Mouse (Mus musculus): ENCODE data around the gene Agl. TPM values are rescaled to one million over a fixed set of nuclear protein-coding genes. Genes with fewer than 3 reads are reported as not detected.

The Agl gene
- polyA plus RNA-seq, 1 experiment = 1.9 TPM

DNA sequence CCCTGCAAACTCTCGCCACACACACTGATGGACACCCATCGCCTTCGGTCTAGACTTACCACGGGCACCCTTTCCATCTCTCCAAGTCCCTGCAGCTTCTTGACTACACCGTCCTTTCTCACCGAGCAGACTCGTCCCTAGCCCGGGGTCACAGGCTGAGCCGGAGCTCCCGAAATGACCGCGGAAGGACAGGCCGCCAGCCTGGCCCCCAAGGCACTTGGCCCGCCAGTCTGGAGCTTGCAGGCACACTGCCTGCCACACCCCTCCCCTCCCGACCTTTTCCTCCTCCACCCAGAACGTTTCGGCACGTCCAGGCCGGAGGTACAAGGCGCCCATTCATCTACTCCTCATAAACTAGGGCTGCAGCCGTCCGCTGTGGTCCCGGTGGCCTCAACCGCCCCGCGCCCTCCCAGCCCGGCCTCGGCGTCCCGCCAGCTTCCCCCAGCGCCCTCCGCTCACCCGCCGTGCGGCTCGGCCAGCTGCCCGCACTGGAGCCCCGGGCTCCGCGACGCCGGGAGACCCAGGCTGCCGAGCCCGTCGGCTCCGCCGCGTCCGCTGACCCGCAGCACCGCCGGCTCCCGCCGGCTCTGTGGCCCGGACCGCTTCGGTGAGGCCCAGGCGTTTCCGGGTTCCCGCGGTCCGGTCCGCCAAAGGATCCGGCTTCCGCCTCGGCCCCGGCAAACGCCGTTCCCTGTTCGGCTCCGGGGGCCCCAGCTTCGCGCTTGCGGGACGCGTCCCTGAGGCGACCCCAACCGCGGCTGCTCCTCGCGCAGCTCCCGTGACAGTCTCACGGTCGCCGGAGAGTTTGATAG lies 96.1 kb downstream of the Agl start:
- TF ChIP-seq POLR2A (IDR thresholded peaks at IDR 0.05; ENCODE audit: low read depth, low read length) (peak; percentile 65), CTCF (IDR thresholded peaks at IDR 0.05; ENCODE audit: extremely low read depth, insufficient read length, insufficient replicate concordance, low read depth, low read length) (no peak)
- Histone ChIP-seq H3K27me3 (ENCODE audit: control insufficient read depth, insufficient read depth, low read length) (no peaks in the 10 kb centered on the region), H3K27ac (ENCODE audit: insufficient read depth, low read depth, low read length) (peak overlapping the region; percentile 92), H3K4me3 (ENCODE audit: low read depth, low read length) (peak overlapping the region; percentile 72), H3K36me3 (ENCODE audit: control insufficient read depth, insufficient read depth, low read length) (peaks cover 3% of the 10 kb centered on the region), H3K4me1 (ENCODE audit: control insufficient read depth, insufficient read depth, insufficient read length, low read length) (peaks cover 7% of the 10 kb centered on the region; the same call in 1 of the 2 replicates)
- WGBS = under 1% methylated on average over 83 of the region's 85 CpGs

DNA sequence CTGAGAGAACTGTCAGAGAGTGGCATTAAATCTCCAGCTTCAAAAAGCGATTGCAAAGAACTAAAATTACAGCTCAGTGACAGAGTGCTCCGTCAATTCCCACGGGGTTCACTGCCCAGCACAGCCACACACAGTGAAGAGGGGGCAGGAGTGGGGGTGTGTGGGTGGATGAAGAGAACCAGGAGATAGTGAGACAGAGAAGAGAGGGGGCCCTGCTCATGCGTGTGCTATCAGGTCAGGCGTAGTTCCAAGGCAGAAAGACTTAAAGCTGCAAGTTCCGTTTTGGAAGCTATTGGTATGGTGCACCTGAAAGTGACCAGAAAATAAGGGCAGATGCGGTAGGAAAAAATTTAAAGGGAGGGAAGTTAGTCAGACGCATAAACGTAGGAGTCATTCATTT lies 97.0 kb downstream of the Agl start:
- Histone ChIP-seq H3K27me3 (ENCODE audit: control insufficient read depth, insufficient read depth, low read length) (no peaks in the 10 kb centered on the region), H3K4me1 (ENCODE audit: control insufficient read depth, insufficient read depth, insufficient read length, low read length) (peaks cover 7% of the 10 kb centered on the region; the same call in 1 of the 2 replicates), H3K27ac (ENCODE audit: insufficient read depth, low read depth, low read length) (no peak overlapping the region), H3K36me3 (ENCODE audit: control insufficient read depth, insufficient read depth, low read length) (peaks cover 5% of the 10 kb centered on the region), H3K4me3 (ENCODE audit: low read depth, low read length) (peak overlapping the region; percentile 57)
- 9% methylated on average over 9 of the region's 9 CpGs for WGBS
- TF ChIP-seq POLR2A (IDR thresholded peaks at IDR 0.05; ENCODE audit: low read depth, low read length) (no peak), CTCF (IDR thresholded peaks at IDR 0.05; ENCODE audit: extremely low read depth, insufficient read length, insufficient replicate concordance, low read depth, low read length) (no peak)

DNA sequence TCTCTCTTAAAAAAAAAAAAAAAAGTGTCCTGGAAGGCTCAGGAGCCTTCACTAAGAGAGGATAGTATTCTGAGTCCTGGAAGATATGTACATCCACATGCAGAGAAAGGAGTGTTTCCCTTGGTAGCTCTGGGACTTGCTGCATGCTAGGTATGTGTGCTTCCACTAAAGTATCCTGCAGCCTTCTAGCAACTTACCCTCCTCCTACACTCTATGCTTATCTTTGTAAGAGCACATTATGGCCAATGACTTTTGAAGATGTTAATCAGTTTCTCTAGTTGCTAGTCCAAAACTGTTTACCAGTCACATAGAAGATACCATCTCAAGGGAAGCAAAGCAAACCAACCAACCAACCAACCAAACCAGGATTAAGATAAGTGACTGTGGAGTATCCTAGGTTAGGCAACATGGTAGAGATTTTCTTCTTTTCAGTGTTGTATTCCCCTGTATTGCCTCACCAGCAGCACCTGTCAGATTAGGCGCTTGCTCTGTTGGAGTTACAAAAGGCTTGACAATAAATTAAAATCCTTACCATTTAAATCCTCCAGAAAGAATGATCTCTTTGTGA lies 102.2 kb downstream of the Agl start:
- Histone ChIP-seq H3K27me3 (ENCODE audit: control insufficient read depth, insufficient read depth, low read length) (no peaks in the 10 kb centered on the region), H3K27ac (ENCODE audit: insufficient read depth, low read depth, low read length) (no peak overlapping the region), H3K36me3 (ENCODE audit: control insufficient read depth, insufficient read depth, low read length) (peaks cover 10% of the 10 kb centered on the region), H3K4me3 (ENCODE audit: low read depth, low read length) (no peak overlapping the region), H3K4me1 (ENCODE audit: control insufficient read depth, insufficient read depth, insufficient read length, low read length) (peaks cover 10% of the 10 kb centered on the region; the same call in 1 of the 2 replicates)
- no peak for TF ChIP-seq POLR2A (IDR thresholded peaks at IDR 0.05; ENCODE audit: low read depth, low read length)
- no peak for TF ChIP-seq CTCF (IDR thresholded peaks at IDR 0.05; ENCODE audit: extremely low read depth, insufficient read length, insufficient replicate concordance, low read depth, low read length)
- 88% methylated on average over 1 of the region's 1 CpGs for WGBS

DNA sequence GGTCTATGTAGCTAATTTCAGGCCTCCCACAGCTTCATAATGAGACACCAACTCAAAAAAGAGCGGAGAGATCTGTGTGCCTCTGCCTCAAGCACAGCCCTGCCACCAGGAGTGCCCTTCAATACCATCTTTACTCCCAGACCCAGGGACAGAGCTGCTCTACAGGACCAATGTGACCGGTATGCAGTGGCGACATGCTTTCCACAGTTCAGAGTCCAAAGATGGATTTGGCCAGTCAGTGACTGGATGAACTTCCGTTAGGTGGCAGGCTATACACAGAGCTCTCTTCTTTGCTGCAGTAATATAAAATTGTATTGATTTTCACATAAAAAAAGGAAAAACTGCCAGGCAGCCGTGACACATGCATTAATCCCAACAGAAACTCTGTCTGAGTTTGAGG lies 104.1 kb downstream of the Agl start:
- Histone ChIP-seq H3K27me3 (ENCODE audit: control insufficient read depth, insufficient read depth, low read length) (no peaks in the 10 kb centered on the region), H3K4me3 (ENCODE audit: low read depth, low read length) (no peak overlapping the region), H3K27ac (ENCODE audit: insufficient read depth, low read depth, low read length) (no peak overlapping the region), H3K36me3 (ENCODE audit: control insufficient read depth, insufficient read depth, low read length) (peaks cover 10% of the 10 kb centered on the region), H3K4me1 (ENCODE audit: control insufficient read depth, insufficient read depth, insufficient read length, low read length) (peaks cover 8% of the 10 kb centered on the region; the same call in 1 of the 2 replicates)
- 44% methylated on average over 5 of the region's 5 CpGs for WGBS
- TF ChIP-seq CTCF (IDR thresholded peaks at IDR 0.05; ENCODE audit: extremely low read depth, insufficient read length, insufficient replicate concordance, low read depth, low read length) (no peak), POLR2A (IDR thresholded peaks at IDR 0.05; ENCODE audit: low read depth, low read length) (no peak)

DNA sequence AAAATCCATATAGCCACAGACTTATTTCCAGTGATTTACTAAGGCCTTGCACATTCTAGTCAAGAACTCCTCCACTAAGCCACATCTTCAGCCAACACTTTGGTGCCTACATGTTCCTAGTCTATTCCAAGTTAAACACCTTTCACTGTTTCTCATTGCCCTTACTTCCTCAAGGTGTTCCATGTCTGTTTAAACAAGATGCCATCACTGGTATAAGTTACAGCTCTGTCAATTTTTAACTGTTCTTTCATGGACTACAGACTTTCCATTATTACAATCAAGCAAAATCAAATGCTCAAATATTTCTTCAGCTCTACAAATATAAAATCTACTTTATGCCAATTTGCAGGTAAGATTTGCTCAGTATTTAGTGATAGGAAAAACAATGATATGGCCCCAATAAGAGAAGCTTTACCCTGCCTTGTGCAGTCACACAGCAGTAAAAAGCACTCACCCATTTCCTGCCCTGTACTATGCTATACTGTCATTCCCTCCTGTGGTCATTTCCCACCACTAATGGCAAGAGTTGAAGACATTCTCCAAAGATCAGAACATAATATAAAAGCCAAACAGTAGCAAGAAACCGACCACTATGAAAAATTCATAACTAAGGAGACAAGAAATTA lies 105.2 kb downstream of the Agl start:
- H3K36me3 ChIP-seq (ENCODE audit: control insufficient read depth, insufficient read depth, low read length) = peaks cover 10% of the 10 kb centered on the region
- no peak for TF ChIP-seq POLR2A (IDR thresholded peaks at IDR 0.05; ENCODE audit: low read depth, low read length)
- TF ChIP-seq CTCF (IDR thresholded peaks at IDR 0.05; ENCODE audit: extremely low read depth, insufficient read length, insufficient replicate concordance, low read depth, low read length) = no peak
- 29% methylated on average over 1 of the region's 1 CpGs for WGBS
- no peaks in the 10 kb centered on the region for H3K27me3 ChIP-seq (ENCODE audit: control insufficient read depth, insufficient read depth, low read length)
- H3K4me3 ChIP-seq (ENCODE audit: low read depth, low read length) = no peak overlapping the region
- peaks cover 9% of the 10 kb centered on the region; the same call in 1 of the 2 replicates for H3K4me1 ChIP-seq (ENCODE audit: control insufficient read depth, insufficient read depth, insufficient read length, low read length)
- H3K27ac ChIP-seq (ENCODE audit: insufficient read depth, low read depth, low read length) = no peak overlapping the region

DNA sequence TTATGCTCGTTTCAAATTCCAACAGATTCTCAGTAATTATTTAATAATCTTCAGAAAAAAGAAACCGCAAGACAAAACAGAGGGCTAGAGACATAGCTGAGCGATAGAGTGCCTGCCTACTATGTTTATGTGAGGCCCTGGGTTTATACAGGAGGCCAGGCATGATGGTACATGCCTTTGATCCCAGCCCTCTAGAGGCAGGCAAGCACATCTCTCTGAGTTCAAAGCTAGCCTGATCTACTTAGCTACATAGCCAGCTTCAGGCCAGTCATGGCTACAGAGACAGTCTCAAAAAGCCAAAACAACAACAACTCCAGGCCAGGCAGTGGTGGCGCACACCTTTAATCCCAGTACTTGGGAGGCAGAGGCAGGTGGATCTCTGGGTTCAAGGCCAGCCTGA lies 106.4 kb downstream of the Agl start:
- peaks cover 6% of the 10 kb centered on the region; the same call in 1 of the 2 replicates for H3K36me3 ChIP-seq (ENCODE audit: control insufficient read depth, insufficient read depth, low read length)
- no peak overlapping the region for H3K4me3 ChIP-seq (ENCODE audit: low read depth, low read length)
- TF ChIP-seq CTCF (IDR thresholded peaks at IDR 0.05; ENCODE audit: extremely low read depth, insufficient read length, insufficient replicate concordance, low read depth, low read length) = no peak
- TF ChIP-seq POLR2A (IDR thresholded peaks at IDR 0.05; ENCODE audit: low read depth, low read length) = no peak
- no peak overlapping the region for H3K27ac ChIP-seq (ENCODE audit: insufficient read depth, low read depth, low read length)
- H3K4me1 ChIP-seq (ENCODE audit: control insufficient read depth, insufficient read depth, insufficient read length, low read length) = peaks cover 11% of the 10 kb centered on the region; the same call in 1 of the 2 replicates
- 90% methylated on average over 4 of the region's 4 CpGs for WGBS
- no peaks in the 10 kb centered on the region for H3K27me3 ChIP-seq (ENCODE audit: control insufficient read depth, insufficient read depth, low read length)

DNA sequence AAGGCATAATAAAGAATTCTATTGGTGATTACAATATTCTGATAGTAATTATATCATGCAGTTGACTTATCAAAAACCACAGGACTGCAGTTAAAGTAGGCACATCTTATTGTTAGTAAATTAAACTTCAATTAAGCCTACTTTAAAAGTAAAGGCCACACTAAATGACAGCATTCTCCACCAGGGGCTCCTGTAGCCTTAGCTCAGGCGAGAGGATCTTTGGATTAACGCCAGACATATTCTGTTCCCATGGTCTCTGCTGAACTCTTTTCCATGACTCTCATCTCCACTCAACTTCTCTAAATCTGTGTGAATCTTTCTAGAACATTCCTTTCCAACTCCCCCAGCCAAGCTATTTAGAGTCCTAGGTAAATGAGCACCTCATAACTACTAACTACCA lies 109.2 kb downstream of the Agl start:
- no peaks in the 10 kb centered on the region for H3K27me3 ChIP-seq (ENCODE audit: control insufficient read depth, insufficient read depth, low read length)
- no peak for TF ChIP-seq POLR2A (IDR thresholded peaks at IDR 0.05; ENCODE audit: low read depth, low read length)
- TF ChIP-seq CTCF (IDR thresholded peaks at IDR 0.05; ENCODE audit: extremely low read depth, insufficient read length, insufficient replicate concordance, low read depth, low read length) = no peak
- H3K4me3 ChIP-seq (ENCODE audit: low read depth, low read length) = no peak overlapping the region
- 68% methylated on average over 2 of the region's 2 CpGs for WGBS
- H3K36me3 ChIP-seq (ENCODE audit: control insufficient read depth, insufficient read depth, low read length) = peaks cover 6% of the 10 kb centered on the region
- no peak overlapping the region for H3K27ac ChIP-seq (ENCODE audit: insufficient read depth, low read depth, low read length)
- peaks cover 6% of the 10 kb centered on the region; the same call in 1 of the 2 replicates for H3K4me1 ChIP-seq (ENCODE audit: control insufficient read depth, insufficient read depth, insufficient read length, low read length)

Data from small intestine, adult 2 months (tissue).